Mouse (Mus musculus) bone marrow macrophage, adult 2 months (primary cell): Measurements from ENCODE around the gene Nav2.

Experiments
- CTCF ChIP-seq: IDR thresholded peaks from 2 replicates; pipeline ENCODE4 v1.5.1; 2012; ENCODE audit warnings: low read depth, mild to moderate bottlenecking, low read length, moderate library complexity
- POLR2A ChIP-seq: IDR thresholded peaks from 2 replicates; pipeline ENCODE4 v1.6.1; 2012; ENCODE audit warnings: mild to moderate bottlenecking, low read depth, low read length, borderline replicate concordance

GRCm38 (mm10) chr7:49638941-49639776 lies 730.6 kb downstream of the Nav2 start:
- TF ChIP-seq CTCF (no peak), POLR2A (no peak)
